Mouse (Mus musculus): ENCODE data around the gene Gba. TPM values are rescaled to one million over a fixed set of nuclear protein-coding genes. Genes with fewer than 3 reads are reported as not detected.

Gba gene
- total and polyA plus RNA-seq, 3 experiments = 63.6 to 65.3 (median 64.1) TPM

DNA sequence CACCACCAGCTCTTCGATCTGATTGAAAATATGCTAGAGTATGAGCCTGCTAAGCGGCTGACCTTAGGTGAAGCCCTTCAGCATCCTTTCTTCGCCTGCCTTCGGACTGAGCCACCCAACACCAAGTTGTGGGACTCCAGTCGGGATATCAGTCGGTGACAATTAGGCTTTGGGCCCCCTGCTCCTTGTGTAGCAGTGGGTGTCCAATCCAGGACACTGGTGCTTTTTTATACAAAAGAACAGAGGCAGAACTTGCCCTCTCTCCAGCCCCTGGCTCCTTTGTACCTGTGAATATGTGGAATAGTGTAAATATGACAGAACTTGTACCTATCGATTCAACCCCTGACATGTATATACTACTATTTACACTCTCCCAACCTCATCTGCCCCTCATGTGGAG is 26.3 kb upstream of the Gba start:
- peaks cover 86 to 97% of the 10 kb centered on the region in 2 experiments for H3K36me3 ChIP-seq (replicated peaks in 1 of 2; ENCODE audit: control insufficient read depth in 1 of 2, insufficient read depth in 1 of 2, low read length in 1 of 2)
- no peak overlapping the region for H3K9ac ChIP-seq (ENCODE audit: insufficient read depth, low read depth)
- no peak overlapping the region for H3K27ac ChIP-seq (ENCODE audit: insufficient read depth, low read depth)
- H3K4me2 ChIP-seq (ENCODE audit: insufficient read depth, low read depth, poor library complexity, severe bottlenecking) = no peak overlapping the region
- no peak for DNase-seq (ENCODE audit: extremely low read depth)
- H3K79me2 ChIP-seq (replicated peaks; ENCODE audit: control insufficient read depth, extremely low read depth, insufficient read depth, poor library complexity, severe bottlenecking) = no peaks in the 10 kb centered on the region
- H3K27me3 ChIP-seq (replicated peaks) = no peaks in the 10 kb centered on the region
- dilution Hi-C loops (cut with MboI; ENCODE audit: extremely low pct_ligation_motif_present, extremely low pct_unique_long_range_greater_than_20kb, low sequenced_read_pairs) = no loop called here
- in situ Hi-C loops (cut with MboI; ENCODE audit: low pct_ligation_motif_present, low pct_unique_long_range_greater_than_20kb, low sequenced_read_pairs) = no loop called here
- no peaks in the 10 kb centered on the region for H3K9me3 ChIP-seq (replicated peaks; ENCODE audit: low read length)
- H3K4me1 ChIP-seq (ENCODE audit: control insufficient read depth in 1 of 2, insufficient read depth in 2 of 2) = peaks cover 0 to 10% of the 10 kb centered on the region in 2 experiments; a peak in 2 of 4 replicates
- TF ChIP-seq ZNF384 (IDR thresholded peaks at IDR 0.05; ENCODE audit: low read depth, low read length) (no peak), MAFK (IDR thresholded peaks at IDR 0.05; ENCODE audit: insufficient replicate concordance, low read length) (no peak), POLR2A (IDR thresholded peaks at IDR 0.05; ENCODE audit: low read depth, low read length) (no peak), SIN3A (IDR thresholded peaks at IDR 0.05; ENCODE audit: low read length) (no peak), USF1 (IDR thresholded peaks at IDR 0.05; ENCODE audit: low read depth, low read length) (no peak), PAX5 (IDR thresholded peaks at IDR 0.05; ENCODE audit: low read length) (no peak), NRF1 (IDR thresholded peaks at IDR 0.05; ENCODE audit: low read depth, low read length) (no peak), CTCF (conservative IDR thresholded peaks at IDR 0.05 in 1 of 2, IDR thresholded peaks at IDR 0.05 in 1 of 2; ENCODE audit: low read depth in 2 of 2, low read length in 2 of 2) (no peak), UBTF (IDR thresholded peaks at IDR 0.05; ENCODE audit: low read depth, low read length) (no peak), NELFE (IDR thresholded peaks at IDR 0.05; ENCODE audit: low read depth, low read length) (no peak), JUND (conservative IDR thresholded peaks at IDR 0.05; ENCODE audit: low read depth, low read length) (no peak), GABPA (IDR thresholded peaks at IDR 0.05; ENCODE audit: insufficient replicate concordance, low read depth, low read length) (no peak), POLR2AphosphoS2 (IDR thresholded peaks at IDR 0.05; ENCODE audit: low read depth, low read length) (no peak), MAX (IDR thresholded peaks at IDR 0.05; ENCODE audit: low read length) (no peak), MYC (IDR thresholded peaks at IDR 0.05; ENCODE audit: low read depth, low read length) (no peak), ETS1 (conservative IDR thresholded peaks at IDR 0.05; ENCODE audit: low read depth, low read length) (no peak), EP300 (IDR thresholded peaks at IDR 0.05; ENCODE audit: low read length) (no peak), CHD2 (IDR thresholded peaks at IDR 0.05; ENCODE audit: low read length) (no peak), MXI1 (IDR thresholded peaks at IDR 0.05; ENCODE audit: low read depth, low read length) (no peak), CHD1 (IDR thresholded peaks at IDR 0.05; ENCODE audit: low read depth, low read length) (no peak)
- no peak overlapping the region for H3K4me3 ChIP-seq (replicated peaks in 1 of 3; ENCODE audit: low read depth in 2 of 3, low read length in 2 of 3, poor library complexity in 1 of 3)

DNA sequence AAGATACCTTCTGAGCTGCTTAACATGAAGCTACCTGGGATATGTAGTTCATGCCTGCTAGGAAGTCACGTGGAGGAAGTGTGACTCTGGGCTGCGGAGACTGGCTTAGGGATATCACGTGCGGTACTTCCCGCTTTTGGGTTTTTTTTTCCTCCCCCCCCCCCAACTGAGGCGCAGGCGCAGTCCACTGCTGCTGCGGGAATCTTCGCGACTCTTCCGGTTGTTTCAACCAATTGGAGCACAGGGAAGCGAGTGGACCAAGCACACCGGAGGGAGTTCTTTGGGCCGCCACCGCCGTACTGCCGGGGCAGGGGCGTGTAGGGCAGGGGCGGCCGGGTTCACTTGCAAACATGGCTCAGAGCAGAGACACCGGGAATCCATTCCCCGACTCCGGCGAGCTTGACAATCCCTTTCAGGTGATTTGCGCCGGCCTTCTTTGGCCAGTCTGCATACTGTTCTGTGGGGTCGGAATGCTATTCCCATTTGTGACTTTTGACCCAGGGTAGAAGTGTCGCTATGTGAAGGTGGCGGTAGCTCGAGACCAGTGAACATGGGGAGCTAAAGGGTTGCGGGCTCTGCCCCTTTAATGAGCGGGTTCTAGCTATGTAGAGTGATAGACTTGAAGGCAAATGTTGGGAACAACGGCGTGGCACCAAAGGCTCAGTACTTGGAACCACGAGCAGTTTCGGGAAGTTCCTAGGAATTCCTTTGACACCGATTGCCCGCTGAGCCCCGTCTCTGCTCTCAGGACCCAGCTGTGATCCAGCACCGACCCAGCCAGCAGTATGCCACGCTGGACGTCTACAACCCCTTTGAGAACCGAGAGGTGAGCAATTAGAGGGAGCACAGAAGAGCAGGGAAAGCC is 25.3 kb upstream of the Gba start, which contains the start of gene Scamp3:
Gene Scamp3, plus strand, starts transcription at position 232 of the 865 bp plus-strand sequence.
- Histone ChIP-seq H3K4me2 (ENCODE audit: insufficient read depth, low read depth, poor library complexity, severe bottlenecking) (no peak within 1 kb of the TSS), H3K79me2 (replicated peaks; ENCODE audit: control insufficient read depth, extremely low read depth, insufficient read depth, poor library complexity, severe bottlenecking) (no peaks in the 10 kb centered on the region)
- dilution Hi-C loops (cut with MboI; ENCODE audit: extremely low pct_ligation_motif_present, extremely low pct_unique_long_range_greater_than_20kb, low sequenced_read_pairs) = no loop called here

More for the DNA sequence above, 25.3 kb upstream of the Gba start, which contains the start of gene Scamp3:
- no peak within 1 kb of the TSS for H3K9ac ChIP-seq (ENCODE audit: insufficient read depth, low read depth)
- peaks cover 0 to 10% of the 10 kb centered on the region in 2 experiments; a peak in 2 of 4 replicates for H3K4me1 ChIP-seq (ENCODE audit: control insufficient read depth in 1 of 2, insufficient read depth in 2 of 2)
- no peak within 1 kb of the TSS for H3K27ac ChIP-seq (ENCODE audit: insufficient read depth, low read depth)
- H3K9me3 ChIP-seq (replicated peaks; ENCODE audit: low read length) = no peaks in the 10 kb centered on the region
- DNase-seq (ENCODE audit: extremely low read depth) = peak; percentile 79
- TF ChIP-seq POLR2A (IDR thresholded peaks at IDR 0.05; ENCODE audit: low read depth, low read length) (0 out of 2 replicates have a peak, but pooled peaks have one; percentile 25), NRF1 (IDR thresholded peaks at IDR 0.05; ENCODE audit: low read depth, low read length) (peak; percentile 63), BHLHE40 (IDR thresholded peaks at IDR 0.05; ENCODE audit: low read depth, low read length) (peak; percentile 89), USF2 (conservative IDR thresholded peaks at IDR 0.05; ENCODE audit: low read depth, low read length) (peak; percentile 77), ZC3H11A (IDR thresholded peaks at IDR 0.05; ENCODE audit: low read depth, low read length) (no peak), MAZ (IDR thresholded peaks at IDR 0.05; ENCODE audit: low read depth, low read length) (no peak), POLR2AphosphoS2 (IDR thresholded peaks at IDR 0.05; ENCODE audit: low read depth, low read length) (no peak), HCFC1 (IDR thresholded peaks at IDR 0.05; ENCODE audit: low read depth, low read length) (peak; percentile 76), ZNF384 (IDR thresholded peaks at IDR 0.05; ENCODE audit: low read depth, low read length) (peak; percentile 71), JUN (IDR thresholded peaks at IDR 0.05; ENCODE audit: insufficient read depth, low read depth, low read length) (no peak), IRF4 (IDR thresholded peaks at IDR 0.05; ENCODE audit: low read depth, low read length) (no peak), USF1 (IDR thresholded peaks at IDR 0.05; ENCODE audit: low read depth, low read length) (peak; percentile 75)
- no peaks in the 10 kb centered on the region for H3K27me3 ChIP-seq (replicated peaks)
- in situ Hi-C loops (cut with MboI; ENCODE audit: low pct_ligation_motif_present, low pct_unique_long_range_greater_than_20kb, low sequenced_read_pairs) = no loop called here
- peaks cover 89 to 100% of the 10 kb centered on the region in 2 experiments for H3K36me3 ChIP-seq (replicated peaks in 1 of 2; ENCODE audit: control insufficient read depth in 1 of 2, insufficient read depth in 1 of 2, low read length in 1 of 2)
- H3K4me3 ChIP-seq (replicated peaks in 1 of 3; ENCODE audit: low read depth in 2 of 3, low read length in 2 of 3, poor library complexity in 1 of 3) = peak within 1 kb of the TSS in 2 of 3 experiments; percentile 32 to 50

All from CH12.LX (cell line).